Mouse (Mus musculus): ENCODE measurements at regions not wholly inside any gene's neighbourhood (a gene's known extent, or its start where the extent isn't known, plus 50 kb on each side); places are given as distances from the start of the nearest gene placed in this dataset.
A peak's percentile ranks its signal among the peaks of the same experiment; 100 is the strongest.

GRCm38 (mm10) chr10:126764740-126765139 is 136.4 kb downstream of the Atp23 start:
- H3K27me3 ChIP-seq (ENCODE audit: control insufficient read depth in 1 of 2, insufficient read depth in 2 of 2, low read length in 2 of 2): no peaks in the 10 kb centered on the region
- no peak overlapping the region for H3K9ac ChIP-seq (ENCODE audit: control insufficient read depth, low read depth, low read length, poor library complexity, severe bottlenecking)
- no peaks in the 10 kb centered on the region for H3K36me3 ChIP-seq (ENCODE audit: control insufficient read depth in 1 of 2, insufficient read depth in 2 of 2, low read length in 2 of 2)
- no peaks in the 10 kb centered on the region for H3K79me2 ChIP-seq (ENCODE audit: control insufficient read depth, insufficient read depth, low read length, poor library complexity)
- no peaks in the 10 kb centered on the region for H3K9me3 ChIP-seq (replicated peaks; ENCODE audit: insufficient read depth, low read length)
- no peak overlapping the region for H3K27ac ChIP-seq (ENCODE audit: control insufficient read depth, low read depth, low read length)
- no peak overlapping the region for H3K4me3 ChIP-seq (ENCODE audit: control insufficient read depth in 1 of 2, insufficient read depth in 1 of 2, low read depth in 2 of 2, low read length in 2 of 2)
- no peaks in the 10 kb centered on the region for H3K4me1 ChIP-seq (ENCODE audit: control insufficient read depth in 1 of 2, insufficient read depth in 2 of 2, low read length in 2 of 2)
- no peak for TF ChIP-seq TBP (IDR thresholded peaks at IDR 0.05; ENCODE audit: low read depth, low read length)
- peak; percentile 16 to 44 (median 17); a peak in 4 of 6 replicates for TF ChIP-seq CTCF (IDR thresholded peaks at IDR 0.05 in 2 of 3, conservative IDR thresholded peaks at IDR 0.05 in 1 of 3; ENCODE audit: control insufficient read depth in 1 of 3, insufficient read depth in 1 of 3, low read depth in 2 of 3, low read length in 3 of 3, poor library complexity in 1 of 3, severe bottlenecking in 1 of 3)
- no peak for TF ChIP-seq TCF12 (IDR thresholded peaks at IDR 0.05; ENCODE audit: low read depth, low read length)
- TF ChIP-seq MAFK (IDR thresholded peaks at IDR 0.05; ENCODE audit: borderline replicate concordance, low read depth, low read length): no peak
- no peak for TF ChIP-seq HCFC1 (IDR thresholded peaks at IDR 0.05; ENCODE audit: low read depth, low read length)
- TF ChIP-seq MXI1 (IDR thresholded peaks at IDR 0.05; ENCODE audit: low read depth, low read length): no peak
- no peak for TF ChIP-seq USF1 (IDR thresholded peaks at IDR 0.05; ENCODE audit: low read depth, low read length)
- no peak for TF ChIP-seq ZKSCAN1 (IDR thresholded peaks at IDR 0.05; ENCODE audit: low read depth, low read length)
- TF ChIP-seq GATA1 (IDR thresholded peaks at IDR 0.05; ENCODE audit: low read depth, low read length): no peak
- TF ChIP-seq RAD21 (IDR thresholded peaks at IDR 0.05; ENCODE audit: low read depth, low read length): peak; percentile 10
- TF ChIP-seq MYC (IDR thresholded peaks at IDR 0.05; ENCODE audit: low read depth, low read length): no peak
- no peak for TF ChIP-seq BHLHE40 (IDR thresholded peaks at IDR 0.05; ENCODE audit: borderline replicate concordance, low read depth, low read length)
- TF ChIP-seq KAT2A (conservative IDR thresholded peaks at IDR 0.05; ENCODE audit: low read depth, low read length): no peak
- TF ChIP-seq EP300 (IDR thresholded peaks at IDR 0.05; ENCODE audit: low read depth in 1 of 2, low read length in 2 of 2): no peak
- TF ChIP-seq NRF1 (IDR thresholded peaks at IDR 0.05; ENCODE audit: insufficient read depth, low read depth, low read length, poor library complexity, severe bottlenecking): no peak
- TF ChIP-seq CHD2 (IDR thresholded peaks at IDR 0.05; ENCODE audit: low read length): no peak
- no peak for TF ChIP-seq MAX (IDR thresholded peaks at IDR 0.05; ENCODE audit: low read length)
- peak; percentile 9 for DNase-seq (ENCODE audit: low read depth, low spot score)

DNA sequence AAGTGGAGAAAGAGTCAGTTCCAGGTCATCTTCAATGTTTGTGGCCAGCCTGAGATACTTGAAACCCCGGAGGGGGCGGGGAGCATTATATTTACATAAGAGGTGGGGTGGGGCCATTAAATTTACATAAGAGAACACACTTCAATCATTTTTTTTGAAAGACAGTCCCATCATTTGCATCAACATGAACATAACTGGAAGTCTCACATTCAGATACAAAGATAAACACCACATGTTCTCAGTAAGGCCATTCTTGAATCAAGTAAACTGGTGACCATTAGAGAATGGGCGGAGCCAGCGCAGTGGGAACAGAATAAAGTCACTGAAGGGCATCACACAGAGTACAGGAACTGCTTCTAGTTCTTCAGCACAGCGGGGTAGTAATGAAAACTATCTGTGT is 137.2 kb downstream of the Atp23 start:
- no peaks in the 10 kb centered on the region for H3K4me1 ChIP-seq (ENCODE audit: control insufficient read depth in 1 of 2, insufficient read depth in 2 of 2, low read length in 2 of 2)
- H3K27ac ChIP-seq (ENCODE audit: control insufficient read depth, low read depth, low read length): no peak overlapping the region
- H3K9ac ChIP-seq (ENCODE audit: control insufficient read depth, low read depth, low read length, poor library complexity, severe bottlenecking): no peak overlapping the region
- no peak for TF ChIP-seq NELFE (IDR thresholded peaks at IDR 0.05; ENCODE audit: low read depth, low read length)
- no peak for TF ChIP-seq TAL1 (IDR thresholded peaks at IDR 0.05; ENCODE audit: low read length)
- no peak for TF ChIP-seq JUND (IDR thresholded peaks at IDR 0.05; ENCODE audit: low read depth, low read length)
- no peak for TF ChIP-seq NRF1 (IDR thresholded peaks at IDR 0.05; ENCODE audit: insufficient read depth, low read depth, low read length, poor library complexity, severe bottlenecking)
- no peak for TF ChIP-seq ZKSCAN1 (IDR thresholded peaks at IDR 0.05; ENCODE audit: low read depth, low read length)
- no peak for TF ChIP-seq MYB (IDR thresholded peaks at IDR 0.05; ENCODE audit: low read depth, low read length)
- no peak for DNase-seq (ENCODE audit: low read depth, low spot score)
- no peaks in the 10 kb centered on the region for H3K36me3 ChIP-seq (ENCODE audit: control insufficient read depth in 1 of 2, insufficient read depth in 2 of 2, low read length in 2 of 2)
- H3K27me3 ChIP-seq (ENCODE audit: control insufficient read depth in 1 of 2, insufficient read depth in 2 of 2, low read length in 2 of 2): no peaks in the 10 kb centered on the region
- H3K9me3 ChIP-seq (replicated peaks; ENCODE audit: insufficient read depth, low read length): no peaks in the 10 kb centered on the region
- no peaks in the 10 kb centered on the region for H3K79me2 ChIP-seq (ENCODE audit: control insufficient read depth, insufficient read depth, low read length, poor library complexity)
- no peak overlapping the region for H3K4me3 ChIP-seq (ENCODE audit: control insufficient read depth in 1 of 2, insufficient read depth in 1 of 2, low read depth in 2 of 2, low read length in 2 of 2)

Measured in MEL (cell line).